Mouse (Mus musculus) heart, postnatal 0 days (tissue): ENCODE data around the gene Mfsd4b5.

Experiments
- CTCF ChIP-seq: IDR thresholded peaks from 2 replicates; pipeline ENCODE4 v1.5.1; 2016; ENCODE audit warnings: antibody characterized with exemption, control low read depth, low read depth
- EP300 ChIP-seq: IDR thresholded peaks from 2 replicates; pipeline ENCODE4 v1.6.1; 2016; ENCODE audit warnings: antibody characterized with exemption, low read depth

GRCm38 (mm10) chr10:40029610-40030009 lies 43.2 kb upstream of the Mfsd4b5 start:
- TF ChIP-seq CTCF (no peak), EP300 (no peak)
